In the genomic region with DNA sequence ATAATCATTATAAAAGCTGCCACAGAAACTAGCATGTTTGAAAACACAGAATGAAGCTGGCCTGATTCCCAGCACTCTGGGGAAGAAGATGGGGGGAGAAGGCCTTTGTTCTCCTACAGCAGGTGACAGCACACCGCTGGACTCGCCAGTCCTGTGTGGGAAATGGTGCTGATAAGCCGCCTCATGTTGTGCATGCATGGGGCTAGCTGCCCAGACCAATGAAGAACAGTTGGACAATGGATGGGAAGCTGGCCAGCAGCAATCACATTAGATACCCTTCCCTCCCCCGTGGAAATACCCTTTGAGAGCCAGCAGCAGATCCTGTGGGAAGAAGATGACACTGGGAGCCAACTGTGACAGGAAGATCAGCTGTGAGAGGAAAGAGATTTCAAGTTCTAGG, we compare ENCODE assay signal across 9 mouse cellular contexts.
A peak's percentile ranks its signal among the peaks of the same experiment; 100 is the strongest.
DNase-seq lines count a peak whose midpoint lies in the region; ATAC-seq lines count a peak whose summit lies in the region.
"Had no signal": no experiment of that assay in that cellular context is flagged by ENCODE, and none has a peak within 500 bp of the region (broad histone marks: within the 10 kb centered on the region; RNA-seq: fewer than 3 reads in every experiment).

No protein-coding gene starts in this region.

- ATAC-seq in hindbrain, embryonic 15.5 days (ENCODE audit: low FRiP score, low read depth): no peak
- no peak; the same call in 1 of the 2 replicates for ATAC-seq in hindbrain, embryonic 16.5 days
- no peak for ATAC-seq in monocyte, adult 5-6 weeks (replicated peaks; ENCODE audit: insufficient number of reproducible peaks, low FRiP score, low TSS enrichment, poor library complexity, severe bottlenecking)

- no peak overlapping the region for H3K4me2 ChIP-seq in hindbrain, embryonic 15.5 days
- no peak overlapping the region for H3K4me2 ChIP-seq in hindbrain, embryonic 16.5 days (ENCODE audit: low read length)
- H3K4me2 ChIP-seq: embryonic facial prominence, embryonic 12.5 days; midbrain, embryonic 12.5 days had no signal

- no peak overlapping the region for H3K9ac ChIP-seq in hindbrain, embryonic 15.5 days
- H3K9ac ChIP-seq in hindbrain, embryonic 16.5 days (ENCODE audit: low read depth, low read length): no peak overlapping the region
- H3K9ac ChIP-seq: embryonic facial prominence, embryonic 12.5 days; midbrain, embryonic 12.5 days had no signal

- WGBS in hindbrain, embryonic 15.5 days: 37% methylated on average over 4 of the region's 4 CpGs
- WGBS in hindbrain, embryonic 16.5 days: 49% methylated on average over 4 of the region's 4 CpGs

- H3K4me1 ChIP-seq in hindbrain, embryonic 15.5 days (replicated peaks): peaks cover 30% of the 10 kb centered on the region
- H3K4me1 ChIP-seq in hindbrain, embryonic 16.5 days (ENCODE audit: control insufficient read depth, insufficient read depth, low read depth, low read length): peaks cover 18% of the 10 kb centered on the region

- H3K27ac ChIP-seq in hindbrain, embryonic 15.5 days (replicated peaks): 0 out of 2 replicates have a peak overlapping the region, but pooled peaks have one; percentile 4
- no peak overlapping the region for H3K27ac ChIP-seq in hindbrain, embryonic 16.5 days (ENCODE audit: low read depth, low read length)
- H3K27ac ChIP-seq: embryonic facial prominence, embryonic 12.5 days; midbrain, embryonic 12.5 days had no signal

- H3K36me3 ChIP-seq in hindbrain, embryonic 15.5 days: no peaks in the 10 kb centered on the region
- H3K36me3 ChIP-seq in hindbrain, embryonic 16.5 days (ENCODE audit: control insufficient read depth, insufficient read depth, low read length): no peaks in the 10 kb centered on the region
- H3K36me3 ChIP-seq: embryonic facial prominence, embryonic 12.5 days; midbrain, embryonic 12.5 days had no signal

- peak; percentile 37 for DNase-seq in adrenal gland, postnatal 10 days
- peak; percentile 43 to 69 for DNase-seq in heart, adult 9 months (ENCODE audit: low spot score in 2 of 2)
- DNase-seq in kidney, postnatal 4 days: peak; percentile 26 to 53
- DNase-seq in spleen, postnatal 36 days (ENCODE audit: low spot score in 2 of 2): no peak

- H3K4me3 ChIP-seq in hindbrain, embryonic 15.5 days: no peak overlapping the region
- no peak overlapping the region for H3K4me3 ChIP-seq in hindbrain, embryonic 16.5 days (ENCODE audit: low read length)
- H3K4me3 ChIP-seq: embryonic facial prominence, embryonic 12.5 days; midbrain, embryonic 12.5 days had no signal

- no peaks in the 10 kb centered on the region for H3K9me3 ChIP-seq in hindbrain, embryonic 15.5 days
- H3K9me3 ChIP-seq in hindbrain, embryonic 16.5 days (ENCODE audit: control insufficient read depth, low read length): no peaks in the 10 kb centered on the region
- H3K9me3 ChIP-seq: embryonic facial prominence, embryonic 12.5 days; midbrain, embryonic 12.5 days had no signal

- H3K27me3 ChIP-seq in hindbrain, embryonic 15.5 days: no peaks in the 10 kb centered on the region
- no peaks in the 10 kb centered on the region for H3K27me3 ChIP-seq in hindbrain, embryonic 16.5 days (replicated peaks; ENCODE audit: control insufficient read depth, insufficient read depth, low read length)
- H3K27me3 ChIP-seq: embryonic facial prominence, embryonic 12.5 days had no signal

Comparison
In these comparisons a context has a peak if more than half of its experiments do, and no peak if none do; other contexts are left out.
1. DNase-seq: peak in adrenal gland, postnatal 10 days (single experiment), heart, adult 9 months (2 of 2) and kidney, postnatal 4 days (2 of 2); none in spleen, postnatal 36 days (0 of 2).